Mouse (Mus musculus) CH12.LX (cell line): ENCODE results near the gene Vmn1r47.
"Not testable (repeated sequence)": the region's sequence is repeated elsewhere in the genome, so short reads cannot be mapped to it uniquely, and the experiment has no call there.

Experiments
- CTCF ChIP-seq, 2 experiments: IDR thresholded peaks in 1 of 2; conservative IDR thresholded peaks in 1 of 2; 2 replicates each; pipeline ENCODE4 v1.5.1; 2011 to 2012; ENCODE audit warnings: low read depth in 2 of 2, low read length in 2 of 2, improper control_type of control experiment in 1 of 2, inconsistent platforms in 1 of 2, mild to moderate bottlenecking in 1 of 2, moderate library complexity in 1 of 2
- EP300 ChIP-seq: IDR thresholded peaks from 2 replicates; pipeline ENCODE4 v1.6.1; 2011; ENCODE audit warnings: low read length, improper control_type of control experiment
- ETS1 ChIP-seq: conservative IDR thresholded peaks from 2 replicates; pipeline ENCODE4 v1.6.1; 2012; ENCODE audit warnings: low read depth, mild to moderate bottlenecking, inconsistent platforms, low read length, improper control_type of control experiment, moderate library complexity
- GABPA ChIP-seq: IDR thresholded peaks from 2 replicates; pipeline ENCODE4 v1.6.1; 2012; ENCODE audit warnings: low read depth, low read length, improper control_type of control experiment, inconsistent platforms; ENCODE audit not compliant: insufficient replicate concordance
- IRF4 ChIP-seq: IDR thresholded peaks from 2 replicates; pipeline ENCODE4 v1.6.1; 2014; ENCODE audit warnings: low read depth, mild to moderate bottlenecking, inconsistent platforms, low read length, improper control_type of control experiment
- MAX ChIP-seq: IDR thresholded peaks from 2 replicates; pipeline ENCODE4 v1.6.1; 2011; ENCODE audit warnings: low read length, improper control_type of control experiment
- NELFE ChIP-seq: IDR thresholded peaks from 2 replicates; pipeline ENCODE4 v1.6.1; 2011; ENCODE audit warnings: low read depth, low read length, improper control_type of control experiment
- USF1 ChIP-seq: IDR thresholded peaks from 2 replicates; pipeline ENCODE4 v1.6.1; 2014; ENCODE audit warnings: low read depth, mild to moderate bottlenecking, inconsistent platforms, low read length, improper control_type of control experiment

DNA sequence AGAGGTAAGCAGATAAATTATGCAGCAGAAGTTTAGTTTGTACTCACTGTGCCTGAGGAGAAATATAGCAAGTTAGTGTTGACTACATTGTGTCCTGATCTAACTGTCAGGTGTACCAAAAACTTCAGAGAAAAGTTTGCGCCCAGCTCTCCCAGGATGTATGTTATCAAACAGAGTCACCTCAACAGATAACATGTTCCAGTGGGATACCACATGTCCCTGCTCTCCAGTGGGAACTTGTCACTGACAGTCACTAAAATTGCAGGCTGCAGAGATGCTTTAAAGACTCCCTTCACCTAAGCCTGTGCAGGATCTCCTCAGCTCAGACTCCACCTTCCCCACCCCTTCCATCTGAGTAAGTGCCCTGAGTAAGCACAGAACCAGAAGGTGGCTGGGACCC lies at the start of gene Vmn1r47:
- TF ChIP-seq EP300; MAX; GABPA; ETS1; NELFE; USF1; CTCF (conservative IDR thresholded peaks at IDR 0.05 in 1 of 2, IDR thresholded peaks at IDR 0.05 in 1 of 2; ENCODE audit: low read depth in 2 of 2, low read length in 2 of 2); IRF4: not testable (repeated sequence)
